Mouse (Mus musculus) ZHBTc4 (cell line): ENCODE results near the gene Myo10.

Source experiments
- DNase-seq: peaks from one replicate; pipeline ENCODE4 v3.0.0-alpha.2; 2011; ENCODE audit warnings: low read depth, low spot score

Gene Myo10

GRCm38 (mm10) chr15:25762306-25762705 lies 140.0 kb downstream of the Myo10 start:
- peak; percentile 96 for DNase-seq

- DNase-seq, result no peak
Observed at GRCm38 (mm10) chr15:25763106-25763505, 140.8 kb downstream of the Myo10 start.

GRCm38 (mm10) chr15:25764653-25765352 lies 142.5 kb downstream of the Myo10 start:
- peak; percentile 69 for DNase-seq

GRCm38 (mm10) chr15:25767777-25768176 lies 145.5 kb downstream of the Myo10 start:
- peak; percentile 86 for DNase-seq

- peak; percentile 99 for DNase-seq
Observed at GRCm38 (mm10) chr15:25769524-25770255, 147.4 kb downstream of the Myo10 start.

GRCm38 (mm10) chr15:25771782-25772181 lies 149.5 kb downstream of the Myo10 start:
- peak; percentile 72 for DNase-seq

- peak; percentile 98 for DNase-seq
Observed at GRCm38 (mm10) chr15:25773711-25774513, 151.6 kb downstream of the Myo10 start.

- DNase-seq, result no peak
Observed at GRCm38 (mm10) chr15:25778937-25779336, 156.6 kb downstream of the Myo10 start.

- peak; percentile 61 for DNase-seq
Observed at GRCm38 (mm10) chr15:25779522-25780191, 157.3 kb downstream of the Myo10 start.

- DNase-seq, result peak; percentile 92
Observed at GRCm38 (mm10) chr15:25781053-25781452, 158.7 kb downstream of the Myo10 start.

- peak; percentile 59 for DNase-seq
Observed at GRCm38 (mm10) chr15:25785456-25786390, 163.4 kb downstream of the Myo10 start.

GRCm38 (mm10) chr15:25787406-25787805 lies 165.1 kb downstream of the Myo10 start:
- DNase-seq, result no peak

GRCm38 (mm10) chr15:25787965-25788364 lies 165.6 kb downstream of the Myo10 start:
- DNase-seq, result no peak

GRCm38 (mm10) chr15:25788565-25788964 lies 166.2 kb downstream of the Myo10 start:
- DNase-seq, result no peak

GRCm38 (mm10) chr15:25789241-25789640 lies 166.9 kb downstream of the Myo10 start:
- peak; percentile 65 for DNase-seq

GRCm38 (mm10) chr15:25791660-25792353 lies 169.5 kb downstream of the Myo10 start:
- DNase-seq, result peak; percentile 74

GRCm38 (mm10) chr15:25794123-25794522 lies 171.8 kb downstream of the Myo10 start:
- DNase-seq, result no peak

- DNase-seq, result no peak
Observed at GRCm38 (mm10) chr15:25795496-25795895, 173.2 kb downstream of the Myo10 start.

- peak; percentile 86 for DNase-seq
Observed at GRCm38 (mm10) chr15:25796353-25796752, 174.0 kb downstream of the Myo10 start.

- DNase-seq, result no peak
Observed at GRCm38 (mm10) chr15:25797179-25797578, 174.9 kb downstream of the Myo10 start.
